Mouse (Mus musculus): ENCODE results near the gene Gadl1. TPM values are rescaled to one million over a fixed set of nuclear protein-coding genes. Genes with fewer than 3 reads are reported as not detected.
"Not testable (repeated sequence)": the region's sequence is repeated elsewhere in the genome, so short reads cannot be mapped to it uniquely, and the experiment has no call there.

Gadl1 gene
- total and polyA plus RNA-seq, 3 experiments = 0.13 TPM; not detected in 2

- H3K36me3 ChIP-seq (replicated peaks in 1 of 2; ENCODE audit: control insufficient read depth in 1 of 2, insufficient read depth in 1 of 2, low read length in 1 of 2); DNase-seq (ENCODE audit: extremely low read depth); H3K4me3 ChIP-seq (replicated peaks in 1 of 3; ENCODE audit: low read depth in 2 of 3, low read length in 2 of 3, poor library complexity in 1 of 3); H3K9ac ChIP-seq (ENCODE audit: insufficient read depth, low read depth); H3K9me3 ChIP-seq (replicated peaks; ENCODE audit: low read length); H3K79me2 ChIP-seq (replicated peaks; ENCODE audit: control insufficient read depth, extremely low read depth, insufficient read depth, poor library complexity, severe bottlenecking); H3K27ac ChIP-seq (ENCODE audit: insufficient read depth, low read depth); H3K27me3 ChIP-seq (replicated peaks); H3K4me2 ChIP-seq (ENCODE audit: insufficient read depth, low read depth, poor library complexity, severe bottlenecking); H3K4me1 ChIP-seq (ENCODE audit: control insufficient read depth in 1 of 2, insufficient read depth in 2 of 2); dilution Hi-C loops (cut with MboI; ENCODE audit: extremely low pct_ligation_motif_present, extremely low pct_unique_long_range_greater_than_20kb, low sequenced_read_pairs): not testable (repeated sequence)
- in situ Hi-C loops (cut with MboI; ENCODE audit: low pct_ligation_motif_present, low pct_unique_long_range_greater_than_20kb, low sequenced_read_pairs) = loop anchor here (10.0 to 25.0 kb wide), 2 partner anchors 176 to 329 kb away; no protein-coding TSS in a partner anchor
Observed at GRCm38 (mm10) chr9:116040852-116041251, 131.6 kb downstream of the Gadl1 start.

GRCm38 (mm10) chr9:116041369-116041768 is 132.1 kb downstream of the Gadl1 start:
- dilution Hi-C loops (cut with MboI; ENCODE audit: extremely low pct_ligation_motif_present, extremely low pct_unique_long_range_greater_than_20kb, low sequenced_read_pairs) = no loop called here
- no peaks in the 10 kb centered on the region for H3K79me2 ChIP-seq (replicated peaks; ENCODE audit: control insufficient read depth, extremely low read depth, insufficient read depth, poor library complexity, severe bottlenecking)
- H3K27me3 ChIP-seq (replicated peaks) = no peaks in the 10 kb centered on the region
- no peak overlapping the region for H3K4me2 ChIP-seq (ENCODE audit: insufficient read depth, low read depth, poor library complexity, severe bottlenecking)
- no peak overlapping the region for H3K9ac ChIP-seq (ENCODE audit: insufficient read depth, low read depth)
- no peaks in the 10 kb centered on the region for H3K36me3 ChIP-seq (replicated peaks in 1 of 2; ENCODE audit: control insufficient read depth in 1 of 2, insufficient read depth in 1 of 2, low read length in 1 of 2)
- DNase-seq (ENCODE audit: extremely low read depth) = no peak
- H3K27ac ChIP-seq (ENCODE audit: insufficient read depth, low read depth) = no peak overlapping the region
- in situ Hi-C loops (cut with MboI; ENCODE audit: low pct_ligation_motif_present, low pct_unique_long_range_greater_than_20kb, low sequenced_read_pairs) = loop anchor here (10.0 to 25.0 kb wide), 2 partner anchors 177 to 329 kb away; no protein-coding TSS in a partner anchor
- no peaks in the 10 kb centered on the region for H3K9me3 ChIP-seq (replicated peaks; ENCODE audit: low read length)
- TF ChIP-seq ZNF384 (IDR thresholded peaks at IDR 0.05; ENCODE audit: low read depth, low read length) (no peak), NRF1 (IDR thresholded peaks at IDR 0.05; ENCODE audit: low read depth, low read length) (no peak), CHD2 (IDR thresholded peaks at IDR 0.05; ENCODE audit: low read length) (no peak), SMC3 (IDR thresholded peaks at IDR 0.05; ENCODE audit: low read depth, low read length) (no peak), ELF1 (IDR thresholded peaks at IDR 0.05; ENCODE audit: low read depth, low read length) (no peak), POLR2A (IDR thresholded peaks at IDR 0.05; ENCODE audit: low read depth, low read length) (no peak), CHD1 (IDR thresholded peaks at IDR 0.05; ENCODE audit: low read depth, low read length) (no peak), MAX (IDR thresholded peaks at IDR 0.05; ENCODE audit: low read length) (no peak), SIN3A (IDR thresholded peaks at IDR 0.05; ENCODE audit: low read length) (no peak), ZC3H11A (IDR thresholded peaks at IDR 0.05; ENCODE audit: low read depth, low read length) (no peak), JUND (conservative IDR thresholded peaks at IDR 0.05; ENCODE audit: low read depth, low read length) (no peak), ZMIZ1 (IDR thresholded peaks at IDR 0.05; ENCODE audit: low read depth, low read length) (no peak), NELFE (IDR thresholded peaks at IDR 0.05; ENCODE audit: low read depth, low read length) (no peak), USF2 (conservative IDR thresholded peaks at IDR 0.05; ENCODE audit: low read depth, low read length) (no peak), TBP (conservative IDR thresholded peaks at IDR 0.05; ENCODE audit: low read depth, low read length) (no peak)
- no peak overlapping the region for H3K4me3 ChIP-seq (replicated peaks in 1 of 3; ENCODE audit: low read depth in 2 of 3, low read length in 2 of 3, poor library complexity in 1 of 3)
- H3K4me1 ChIP-seq (ENCODE audit: control insufficient read depth in 1 of 2, insufficient read depth in 2 of 2) = no peaks in the 10 kb centered on the region

- H3K9ac ChIP-seq (ENCODE audit: insufficient read depth, low read depth) = no peak overlapping the region
- H3K79me2 ChIP-seq (replicated peaks; ENCODE audit: control insufficient read depth, extremely low read depth, insufficient read depth, poor library complexity, severe bottlenecking) = no peaks in the 10 kb centered on the region
- in situ Hi-C loops (cut with MboI; ENCODE audit: low pct_ligation_motif_present, low pct_unique_long_range_greater_than_20kb, low sequenced_read_pairs) (loop anchor here (10.0 to 25.0 kb wide), 2 partner anchors 177 to 329 kb away; no protein-coding TSS in a partner anchor), dilution Hi-C loops (cut with MboI; ENCODE audit: extremely low pct_ligation_motif_present, extremely low pct_unique_long_range_greater_than_20kb, low sequenced_read_pairs) (no loop called here)
- H3K9me3 ChIP-seq (replicated peaks; ENCODE audit: low read length) = no peaks in the 10 kb centered on the region
- H3K4me2 ChIP-seq (ENCODE audit: insufficient read depth, low read depth, poor library complexity, severe bottlenecking) = no peak overlapping the region
- no peak overlapping the region for H3K4me3 ChIP-seq (replicated peaks in 1 of 3; ENCODE audit: low read depth in 2 of 3, low read length in 2 of 3, poor library complexity in 1 of 3)
- H3K27me3 ChIP-seq (replicated peaks) = no peaks in the 10 kb centered on the region
- DNase-seq (ENCODE audit: extremely low read depth) = peak; percentile 54
- no peak overlapping the region for H3K27ac ChIP-seq (ENCODE audit: insufficient read depth, low read depth)
- H3K4me1 ChIP-seq (ENCODE audit: control insufficient read depth in 1 of 2, insufficient read depth in 2 of 2) = no peaks in the 10 kb centered on the region
- no peaks in the 10 kb centered on the region for H3K36me3 ChIP-seq (replicated peaks in 1 of 2; ENCODE audit: control insufficient read depth in 1 of 2, insufficient read depth in 1 of 2, low read length in 1 of 2)
- TF ChIP-seq CHD2 (IDR thresholded peaks at IDR 0.05; ENCODE audit: low read length) (no peak), ETS1 (conservative IDR thresholded peaks at IDR 0.05; ENCODE audit: low read depth, low read length) (no peak), PAX5 (IDR thresholded peaks at IDR 0.05; ENCODE audit: low read length) (no peak), POLR2AphosphoS2 (IDR thresholded peaks at IDR 0.05; ENCODE audit: low read depth, low read length) (no peak), ZMIZ1 (IDR thresholded peaks at IDR 0.05; ENCODE audit: low read depth, low read length) (no peak), RAD21 (IDR thresholded peaks at IDR 0.05; ENCODE audit: low read depth, low read length) (peak; percentile 85), SIN3A (IDR thresholded peaks at IDR 0.05; ENCODE audit: low read length) (no peak), MXI1 (IDR thresholded peaks at IDR 0.05; ENCODE audit: low read depth, low read length) (no peak), MYC (IDR thresholded peaks at IDR 0.05; ENCODE audit: low read depth, low read length) (no peak), KAT2A (IDR thresholded peaks at IDR 0.05; ENCODE audit: insufficient replicate concordance, low read length) (no peak), JUN (IDR thresholded peaks at IDR 0.05; ENCODE audit: insufficient read depth, low read depth, low read length) (no peak), EP300 (IDR thresholded peaks at IDR 0.05; ENCODE audit: low read length) (no peak), RCOR1 (conservative IDR thresholded peaks at IDR 0.05; ENCODE audit: low read depth, low read length) (no peak), POLR2A (IDR thresholded peaks at IDR 0.05; ENCODE audit: low read depth, low read length) (no peak), ELF1 (IDR thresholded peaks at IDR 0.05; ENCODE audit: low read depth, low read length) (no peak), BHLHE40 (IDR thresholded peaks at IDR 0.05; ENCODE audit: low read depth, low read length) (no peak), SMC3 (IDR thresholded peaks at IDR 0.05; ENCODE audit: low read depth, low read length) (peak; percentile 92), MAX (IDR thresholded peaks at IDR 0.05; ENCODE audit: low read length) (no peak), E2F4 (IDR thresholded peaks at IDR 0.05; ENCODE audit: insufficient replicate concordance, low read depth, low read length) (no peak)
Observed at GRCm38 (mm10) chr9:116041787-116042186, 132.5 kb downstream of the Gadl1 start.
